Mouse (Mus musculus): ENCODE data around the gene Trim47.
"Not testable (repeated sequence)": the region's sequence is repeated elsewhere in the genome, so short reads cannot be mapped to it uniquely, and the experiment has no call there.

The Trim47 gene

GRCm38 (mm10) chr11:116107777-116108285, 19.2 kb downstream of the Trim47 start:
- no peak for DNase-seq (ENCODE audit: low read depth, low spot score)

- DNase-seq (ENCODE audit: low read depth, low spot score), result no peak
These were observed 19.8 kb downstream of the Trim47 start for GRCm38 (mm10) chr11:116106963-116107776.

- DNase-seq (ENCODE audit: low read depth, low spot score), result no peak
These were observed 20.7 kb downstream of the Trim47 start for GRCm38 (mm10) chr11:116106154-116106962.

GRCm38 (mm10) chr11:116105065-116105464, 21.9 kb downstream of the Trim47 start:
- DNase-seq (ENCODE audit: low read depth, low spot score), result no peak

GRCm38 (mm10) chr11:116104006-116104646, 22.9 kb downstream of the Trim47 start:
- DNase-seq (ENCODE audit: low read depth, low spot score), result no peak

GRCm38 (mm10) chr11:116103572-116103971, 23.4 kb downstream of the Trim47 start:
- no peak for DNase-seq (ENCODE audit: low read depth, low spot score)

- DNase-seq (ENCODE audit: low read depth, low spot score), result no peak
These were observed 24.5 kb downstream of the Trim47 start for GRCm38 (mm10) chr11:116102472-116102871.

- DNase-seq (ENCODE audit: low read depth, low spot score), result no peak
These were observed 25.1 kb downstream of the Trim47 start for GRCm38 (mm10) chr11:116101931-116102381.

- DNase-seq (ENCODE audit: low read depth, low spot score), result no peak
These were observed 26.2 kb downstream of the Trim47 start for GRCm38 (mm10) chr11:116100839-116101238.

- DNase-seq (ENCODE audit: low read depth, low spot score), result no peak
These were observed 26.6 kb downstream of the Trim47 start for GRCm38 (mm10) chr11:116100385-116100784.

GRCm38 (mm10) chr11:116099462-116099861, 27.5 kb downstream of the Trim47 start:
- DNase-seq (ENCODE audit: low read depth, low spot score), result no peak

- no peak for DNase-seq (ENCODE audit: low read depth, low spot score)
These were observed 28.1 kb downstream of the Trim47 start for GRCm38 (mm10) chr11:116098711-116099460.

- DNase-seq (ENCODE audit: low read depth, low spot score), result no peak
These were observed 30.5 kb downstream of the Trim47 start for GRCm38 (mm10) chr11:116096213-116097108.

GRCm38 (mm10) chr11:116095573-116095972, 31.4 kb downstream of the Trim47 start:
- DNase-seq (ENCODE audit: low read depth, low spot score), result no peak

GRCm38 (mm10) chr11:116093771-116094565, 33.0 kb downstream of the Trim47 start:
- no peak for DNase-seq (ENCODE audit: low read depth, low spot score)

GRCm38 (mm10) chr11:116092959-116093358, 34.1 kb downstream of the Trim47 start:
- DNase-seq (ENCODE audit: low read depth, low spot score), result not testable (repeated sequence)

GRCm38 (mm10) chr11:116091591-116091990, 35.4 kb downstream of the Trim47 start:
- no peak for DNase-seq (ENCODE audit: low read depth, low spot score)

- DNase-seq (ENCODE audit: low read depth, low spot score), result no peak
These were observed 37.5 kb downstream of the Trim47 start for GRCm38 (mm10) chr11:116089545-116089944.

GRCm38 (mm10) chr11:116088741-116089394, 38.1 kb downstream of the Trim47 start:
- no peak for DNase-seq (ENCODE audit: low read depth, low spot score)
